Mouse (Mus musculus): ENCODE data around the gene Atrnl1. TPM values are rescaled to one million over a fixed set of nuclear protein-coding genes. Genes with fewer than 3 reads are reported as not detected.
A peak's percentile ranks its signal among the peaks of the same experiment; 100 is the strongest.
"Not testable (repeated sequence)": the region's sequence is repeated elsewhere in the genome, so short reads cannot be mapped to it uniquely, and the experiment has no call there.

Atrnl1 gene
- polyA plus RNA-seq, 1 experiment from 2014 or later, result 1.8 TPM

DNA sequence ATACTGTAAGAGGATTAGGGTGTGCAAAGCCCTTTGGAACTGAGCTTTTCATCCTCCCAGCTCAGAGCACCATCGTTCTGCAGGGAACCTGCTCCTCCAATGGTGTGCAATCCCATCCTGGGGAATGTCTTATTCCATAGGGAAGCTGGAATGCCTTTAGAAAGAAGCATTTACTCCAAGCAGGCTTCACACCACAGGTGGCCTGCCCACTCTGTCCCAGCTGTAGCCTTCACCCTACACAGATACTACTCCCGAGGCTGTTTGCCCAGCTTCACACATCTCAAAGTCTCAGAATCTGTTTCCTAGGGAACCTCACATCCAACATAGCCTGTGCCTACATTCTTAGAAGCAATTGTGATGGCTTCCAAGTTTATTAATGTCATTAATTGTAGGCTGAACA, 418.8 kb downstream of the Atrnl1 start:
- no peak overlapping the region for H3K4me2 ChIP-seq
- no peaks in the 10 kb centered on the region for H3K9me3 ChIP-seq (replicated peaks)
- ATAC-seq, result no peak
- H3K9ac ChIP-seq, result no peak overlapping the region
- H3K27me3 ChIP-seq (replicated peaks), result no peaks in the 10 kb centered on the region
- no peak overlapping the region for H3K4me3 ChIP-seq
- H3K36me3 ChIP-seq, result no peaks in the 10 kb centered on the region
- H3K27ac ChIP-seq, result no peak overlapping the region
- 58% methylated on average over 2 of the region's 2 CpGs for WGBS (ENCODE audit: insufficient replicate concordance)
- H3K4me1 ChIP-seq, result no peaks in the 10 kb centered on the region

DNA sequence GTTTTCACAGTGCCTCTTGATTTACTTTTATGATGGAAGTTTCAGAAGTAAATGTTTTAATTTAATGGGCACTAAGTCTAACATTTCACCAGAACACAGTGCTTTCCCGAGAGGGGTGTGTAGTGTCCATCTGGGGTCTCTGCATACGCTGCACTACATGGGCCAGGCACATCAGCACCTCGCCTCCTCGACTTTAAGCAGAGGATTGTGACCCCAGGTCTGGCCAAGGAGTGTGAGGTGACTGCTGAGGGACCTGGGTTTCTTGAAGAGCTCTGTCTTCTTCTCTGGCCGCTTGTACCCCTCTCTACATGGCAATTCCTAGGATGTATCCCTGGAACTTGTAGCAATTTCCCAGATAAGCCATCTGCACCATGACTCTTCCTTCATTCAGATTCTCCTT, 422.4 kb downstream of the Atrnl1 start:
- no peak overlapping the region for H3K4me2 ChIP-seq
- no peaks in the 10 kb centered on the region for H3K9me3 ChIP-seq (replicated peaks)
- H3K27me3 ChIP-seq (replicated peaks), result no peaks in the 10 kb centered on the region
- no peak for ATAC-seq
- 78% methylated on average over 5 of the region's 5 CpGs for WGBS (ENCODE audit: insufficient replicate concordance)
- no peak overlapping the region for H3K4me3 ChIP-seq
- H3K27ac ChIP-seq, result no peak overlapping the region
- no peak overlapping the region for H3K9ac ChIP-seq
- H3K36me3 ChIP-seq, result no peaks in the 10 kb centered on the region
- H3K4me1 ChIP-seq, result no peaks in the 10 kb centered on the region

DNA sequence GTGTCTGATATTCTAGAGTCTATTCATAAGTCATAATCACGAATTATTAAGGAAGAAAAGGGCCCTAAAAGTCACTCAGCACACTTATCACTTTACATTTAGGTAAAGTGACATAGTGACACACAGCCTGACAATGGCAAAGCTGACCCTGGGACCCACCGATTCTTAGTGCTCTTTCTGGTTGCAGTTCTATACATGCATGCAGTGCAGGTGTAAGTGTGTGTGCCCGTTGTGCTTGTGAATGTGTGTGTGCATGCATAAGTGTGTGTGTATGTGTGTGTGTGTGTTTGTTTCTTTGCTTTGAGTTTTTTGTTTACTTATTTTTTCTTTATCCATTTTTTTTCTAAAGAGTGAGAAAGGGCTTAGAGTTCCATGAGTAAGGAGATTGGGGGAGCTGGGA, 425.3 kb downstream of the Atrnl1 start:
- Histone ChIP-seq H3K4me2 (no peak overlapping the region), H3K9me3 (replicated peaks) (no peaks in the 10 kb centered on the region), H3K27me3 (replicated peaks) (no peaks in the 10 kb centered on the region), H3K36me3 (no peaks in the 10 kb centered on the region), H3K4me1 (no peaks in the 10 kb centered on the region), H3K9ac (no peak overlapping the region), H3K27ac (no peak overlapping the region), H3K4me3 (no peak overlapping the region)
- 64% methylated on average over 3 of the region's 3 CpGs for WGBS (ENCODE audit: insufficient replicate concordance)
- no peak for ATAC-seq

DNA sequence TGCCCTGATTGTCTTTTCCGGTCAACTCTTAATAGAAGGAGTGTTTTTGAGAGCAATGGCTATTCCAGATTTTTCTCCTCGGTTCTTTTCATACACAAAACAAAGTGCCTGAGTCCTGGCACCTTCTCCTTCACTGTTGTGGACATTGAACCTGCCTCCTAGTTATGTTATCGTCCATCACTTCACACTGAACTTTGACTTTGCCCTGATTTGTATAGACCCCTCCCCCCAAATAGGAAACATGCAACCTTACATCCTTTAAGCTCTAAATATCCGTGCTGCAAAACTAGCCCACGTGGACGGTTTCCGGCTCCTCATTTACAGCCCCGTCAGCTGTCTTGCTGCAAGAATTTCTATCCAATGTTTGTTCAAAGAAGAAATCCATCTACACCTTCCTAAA, 432.3 kb downstream of the Atrnl1 start:
- no peak overlapping the region for H3K27ac ChIP-seq
- WGBS (ENCODE audit: insufficient replicate concordance), result 73% methylated on average over 8 of the region's 8 CpGs

DNA sequence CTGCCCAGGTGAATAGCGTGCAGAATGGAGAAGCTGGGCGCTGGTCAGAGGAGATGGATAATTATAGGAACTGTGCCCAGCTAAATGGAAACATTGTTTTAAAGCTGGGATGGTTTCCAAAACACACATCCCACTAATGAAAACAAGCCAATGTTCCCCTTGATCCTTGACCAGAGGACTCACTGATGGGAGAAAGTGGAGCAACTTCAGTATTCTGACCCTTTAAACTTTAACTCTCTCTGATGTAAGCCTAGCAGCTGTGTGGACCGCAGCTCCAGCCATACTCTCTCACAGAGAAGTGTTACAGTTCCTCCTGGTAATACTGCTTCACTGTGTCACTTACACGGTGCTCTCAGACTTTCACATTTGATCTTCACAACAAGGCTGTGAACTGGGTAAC, 432.7 kb downstream of the Atrnl1 start:
- Histone ChIP-seq H3K9me3 (replicated peaks) (no peaks in the 10 kb centered on the region), H3K27ac (no peak overlapping the region; the same call in 1 of the 2 replicates), H3K4me2 (no peak overlapping the region), H3K36me3 (no peaks in the 10 kb centered on the region), H3K4me1 (no peaks in the 10 kb centered on the region; the same call in 1 of the 2 replicates), H3K9ac (no peak overlapping the region), H3K27me3 (replicated peaks) (no peaks in the 10 kb centered on the region), H3K4me3 (no peak overlapping the region)
- ATAC-seq, result peak; percentile 52; the same call in 1 of the 2 replicates
- 67% methylated on average over 4 of the region's 4 CpGs for WGBS (ENCODE audit: insufficient replicate concordance)

More for the DNA sequence above, 432.3 kb downstream of the Atrnl1 start:
- ATAC-seq, result no peak
- H3K4me3 ChIP-seq, result no peak overlapping the region
- H3K4me1 ChIP-seq, result no peaks in the 10 kb centered on the region; the same call in 1 of the 2 replicates
- H3K9ac ChIP-seq, result no peak overlapping the region
- H3K9me3 ChIP-seq (replicated peaks), result no peaks in the 10 kb centered on the region
- no peak overlapping the region for H3K4me2 ChIP-seq
- no peaks in the 10 kb centered on the region for H3K27me3 ChIP-seq (replicated peaks)
- H3K36me3 ChIP-seq, result no peaks in the 10 kb centered on the region

DNA sequence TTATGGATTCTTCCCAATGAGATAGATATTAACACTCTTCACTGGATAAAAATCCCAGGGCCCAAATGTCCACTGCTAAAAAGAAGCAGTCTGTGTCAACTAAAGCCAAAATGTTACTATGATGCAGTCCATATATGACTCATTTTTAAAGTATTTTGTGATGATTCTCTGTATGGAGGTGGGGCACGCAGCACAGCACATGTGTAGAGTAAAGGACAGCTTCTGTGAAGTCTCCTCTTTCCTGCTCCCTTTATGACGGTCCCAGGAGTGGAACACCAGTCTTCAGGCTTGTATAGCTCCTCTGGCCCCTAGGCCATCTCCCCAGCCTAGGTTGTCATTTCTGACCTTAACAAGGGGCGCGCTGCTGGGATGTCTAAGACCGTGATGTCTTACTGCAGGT, 434.0 kb downstream of the Atrnl1 start:
- WGBS (ENCODE audit: insufficient replicate concordance), result 78% methylated on average over 5 of the region's 5 CpGs
- H3K4me2 ChIP-seq, result no peak overlapping the region
- H3K9me3 ChIP-seq (replicated peaks), result no peaks in the 10 kb centered on the region
- no peak overlapping the region for H3K4me3 ChIP-seq
- no peaks in the 10 kb centered on the region; the same call in 1 of the 2 replicates for H3K4me1 ChIP-seq
- H3K27ac ChIP-seq, result no peak overlapping the region
- no peak overlapping the region for H3K9ac ChIP-seq
- no peaks in the 10 kb centered on the region for H3K36me3 ChIP-seq
- no peak for ATAC-seq
- H3K27me3 ChIP-seq (replicated peaks), result no peaks in the 10 kb centered on the region

DNA sequence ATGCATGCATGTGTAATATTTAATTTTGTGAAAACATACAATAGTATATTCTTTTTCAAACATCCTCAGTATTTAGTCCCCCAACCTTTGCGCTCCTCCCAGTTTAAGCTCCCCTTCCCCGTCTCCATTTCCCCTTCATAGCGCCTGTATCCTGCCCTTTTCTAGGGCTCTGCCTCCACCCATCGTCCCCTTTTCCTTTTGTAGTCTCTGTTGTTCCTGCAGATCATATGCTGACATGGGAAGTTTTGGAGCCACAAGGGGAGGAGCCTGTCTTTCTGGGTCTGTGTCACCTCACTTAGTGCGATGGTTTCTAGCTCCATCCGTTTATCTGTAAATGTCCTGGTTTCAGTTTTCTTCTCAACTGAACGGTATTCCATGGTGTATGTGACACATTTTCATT, 435.8 kb downstream of the Atrnl1 start:
- Histone ChIP-seq H3K27me3 (replicated peaks) (no peaks in the 10 kb centered on the region), H3K4me1 (no peaks in the 10 kb centered on the region; the same call in 1 of the 2 replicates), H3K9me3 (replicated peaks) (no peaks in the 10 kb centered on the region), H3K27ac (no peak overlapping the region), H3K9ac (no peak overlapping the region), H3K4me3 (no peak overlapping the region), H3K4me2 (no peak overlapping the region), H3K36me3 (no peaks in the 10 kb centered on the region)
- ATAC-seq, result no peak
- WGBS (ENCODE audit: insufficient replicate concordance), result 66% methylated on average over 7 of the region's 7 CpGs

DNA sequence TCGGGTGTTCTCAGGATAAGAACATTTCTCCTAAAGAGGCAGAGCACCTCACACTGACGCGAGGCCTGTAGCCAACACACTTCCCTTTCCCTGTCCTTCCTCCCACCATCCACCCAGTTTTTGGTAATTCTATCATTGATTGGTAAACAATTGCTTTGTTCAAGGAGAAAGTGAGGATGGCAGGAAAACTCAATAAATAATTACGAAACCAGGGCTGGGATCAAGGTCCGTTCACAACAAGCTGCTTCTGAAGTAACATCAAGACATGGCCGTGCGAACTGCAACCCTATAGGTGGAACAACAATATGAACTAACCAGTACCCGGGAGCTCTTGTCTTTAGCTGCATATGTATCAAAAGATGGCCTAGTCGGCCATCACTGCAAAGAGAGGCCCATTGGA, 439.6 kb downstream of the Atrnl1 start:
- not testable (repeated sequence) for H3K27ac ChIP-seq; H3K4me2 ChIP-seq; H3K4me3 ChIP-seq; H3K9me3 ChIP-seq (replicated peaks); H3K36me3 ChIP-seq; H3K27me3 ChIP-seq (replicated peaks); H3K4me1 ChIP-seq; H3K9ac ChIP-seq; ATAC-seq
- WGBS (ENCODE audit: insufficient replicate concordance), result 78% methylated on average over 9 of the region's 9 CpGs

DNA sequence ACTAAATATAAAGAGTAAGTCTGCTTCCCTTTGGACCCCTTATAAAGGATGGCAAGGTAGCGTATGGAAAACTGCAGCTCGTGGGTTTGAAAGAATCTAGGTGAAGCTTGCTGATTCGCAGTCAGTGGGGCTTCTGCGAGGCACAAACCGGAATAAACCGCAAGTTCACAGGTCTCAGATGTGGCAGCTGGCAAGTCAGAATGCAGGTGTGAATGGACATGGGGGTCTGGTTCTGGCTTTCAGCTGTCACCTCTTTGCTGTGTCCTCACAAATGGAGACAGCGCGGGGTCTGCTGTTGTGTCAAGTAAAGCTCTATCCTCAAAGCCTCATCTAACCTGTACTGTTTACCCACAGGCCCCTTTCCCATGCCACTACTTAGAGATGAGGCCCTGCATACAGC, 440.2 kb downstream of the Atrnl1 start:
- H3K9me3 ChIP-seq (replicated peaks), result no peaks in the 10 kb centered on the region
- no peak for ATAC-seq
- WGBS (ENCODE audit: insufficient replicate concordance), result 86% methylated on average over 8 of the region's 8 CpGs
- H3K9ac ChIP-seq, result no peak overlapping the region
- no peaks in the 10 kb centered on the region for H3K4me1 ChIP-seq
- no peaks in the 10 kb centered on the region for H3K36me3 ChIP-seq
- no peaks in the 10 kb centered on the region for H3K27me3 ChIP-seq (replicated peaks)
- H3K4me3 ChIP-seq, result no peak overlapping the region
- H3K27ac ChIP-seq, result no peak overlapping the region
- H3K4me2 ChIP-seq, result no peak overlapping the region

DNA sequence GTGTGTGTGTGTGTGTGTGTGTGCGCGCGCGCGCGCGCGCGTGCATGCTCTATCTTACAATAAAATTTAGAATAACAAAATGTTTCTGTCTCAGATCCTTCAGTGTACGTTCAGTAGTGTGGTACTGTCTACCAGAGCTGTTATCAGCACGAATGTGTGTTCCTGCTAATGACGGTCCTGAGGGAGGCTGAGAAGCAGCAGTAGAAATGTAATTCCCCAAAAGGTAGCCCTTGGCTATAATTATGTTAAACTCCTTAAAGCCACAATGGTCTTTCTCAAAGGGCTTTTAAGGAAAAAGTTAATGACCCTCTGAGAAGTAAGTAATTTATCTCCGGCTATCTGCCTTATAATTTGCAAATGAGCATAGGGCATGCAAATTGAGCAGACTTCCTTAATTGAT, 441.1 kb downstream of the Atrnl1 start:
- H3K9ac ChIP-seq, result no peak overlapping the region
- H3K36me3 ChIP-seq, result no peaks in the 10 kb centered on the region
- no peaks in the 10 kb centered on the region for H3K27me3 ChIP-seq (replicated peaks)
- ATAC-seq, result no peak
- H3K9me3 ChIP-seq (replicated peaks), result no peaks in the 10 kb centered on the region
- H3K4me2 ChIP-seq, result no peak overlapping the region
- no peak overlapping the region for H3K4me3 ChIP-seq
- no peak overlapping the region for H3K27ac ChIP-seq
- no peaks in the 10 kb centered on the region for H3K4me1 ChIP-seq
- 85% methylated on average over 13 of the region's 13 CpGs for WGBS (ENCODE audit: insufficient replicate concordance)

DNA sequence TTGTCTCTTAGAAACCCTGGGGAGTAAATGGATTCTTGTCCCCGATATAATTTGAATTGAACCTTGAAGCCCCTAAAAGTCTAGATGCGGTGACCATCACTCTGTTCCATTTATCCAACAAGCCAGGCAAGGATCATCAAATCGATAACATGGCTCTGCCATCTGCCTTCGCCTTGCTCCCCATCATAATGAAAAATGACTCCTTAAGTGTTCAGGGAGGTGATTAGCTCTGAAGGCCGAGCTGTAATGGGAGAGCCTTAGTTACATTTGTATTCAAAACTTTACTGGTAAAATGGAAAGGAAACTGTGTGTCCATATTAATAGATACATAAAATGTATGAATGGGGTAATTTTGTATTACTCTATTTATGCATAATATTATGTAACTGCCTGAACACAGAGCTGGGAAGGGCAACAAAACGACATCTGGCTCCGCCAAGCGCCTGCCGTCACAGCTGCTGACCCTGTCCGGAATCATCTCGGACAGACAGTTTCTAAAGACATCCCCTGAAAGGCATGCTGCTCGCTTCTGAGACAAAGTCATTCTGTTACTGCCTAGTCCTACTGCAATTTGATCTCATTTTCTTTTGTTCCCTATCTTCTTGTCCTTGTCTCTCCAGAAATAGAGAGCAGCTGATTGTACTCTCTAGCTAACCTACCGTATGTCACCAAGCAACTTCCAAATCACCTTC, 441.8 kb downstream of the Atrnl1 start:
- no peak for ATAC-seq
- WGBS (ENCODE audit: insufficient replicate concordance), result 79% methylated on average over 13 of the region's 13 CpGs
- H3K27ac ChIP-seq, result no peak overlapping the region

DNA sequence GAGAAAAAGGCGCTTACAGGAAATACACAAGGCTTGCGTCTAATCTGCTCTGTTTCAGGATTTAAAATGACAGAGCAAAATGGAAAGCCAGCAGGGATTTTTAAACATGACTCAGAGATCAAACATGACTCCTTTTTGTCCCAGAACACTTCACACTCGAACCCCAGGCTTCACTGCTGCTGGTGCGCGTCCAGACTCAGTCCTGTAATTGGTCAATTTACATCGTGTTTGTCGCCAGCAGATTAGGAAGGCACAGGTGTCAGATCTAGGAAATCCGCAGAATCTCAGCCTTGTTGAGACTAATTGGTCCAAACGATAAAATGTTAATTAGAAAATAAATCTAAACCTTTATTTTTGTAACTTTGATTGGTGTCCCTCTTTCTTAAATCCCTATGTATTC, 448.9 kb downstream of the Atrnl1 start:
- no peak overlapping the region for H3K9ac ChIP-seq
- peaks cover 8% of the 10 kb centered on the region; the same call in 1 of the 2 replicates for H3K27me3 ChIP-seq (replicated peaks)
- no peaks in the 10 kb centered on the region for H3K9me3 ChIP-seq (replicated peaks)
- peaks cover 11% of the 10 kb centered on the region; the same call in 1 of the 2 replicates for H3K4me1 ChIP-seq
- H3K36me3 ChIP-seq, result no peaks in the 10 kb centered on the region
- no peak overlapping the region for H3K4me3 ChIP-seq
- ATAC-seq, result no peak
- no peak overlapping the region for H3K4me2 ChIP-seq
- H3K27ac ChIP-seq, result no peak overlapping the region
- WGBS (ENCODE audit: insufficient replicate concordance), result 38% methylated on average over 9 of the region's 9 CpGs

More for the DNA sequence above, 441.8 kb downstream of the Atrnl1 start:
- Histone ChIP-seq H3K36me3 (no peaks in the 10 kb centered on the region), H3K4me1 (no peaks in the 10 kb centered on the region), H3K4me2 (no peak overlapping the region), H3K9ac (no peak overlapping the region), H3K9me3 (replicated peaks) (no peaks in the 10 kb centered on the region), H3K27me3 (replicated peaks) (no peaks in the 10 kb centered on the region), H3K4me3 (no peak overlapping the region)

Data from liver, embryonic 12.5 days (tissue).